Mouse (Mus musculus) intestine, embryonic 16.5 days (tissue): ENCODE measurements at regions not wholly inside any gene's neighbourhood (a gene's known extent, or its start where the extent isn't known, plus 50 kb on each side); places are given as distances from the start of the nearest gene placed in this dataset.

Source experiments
- ATAC-seq: fragments of 200-750 bp; cut with Nextera tagmentation; 2 replicates; pipeline ENCODE4 v1.8.0; 2017; ENCODE audit warnings: moderate TSS enrichment, moderate library complexity
- H3K27ac ChIP-seq: fragments of 300-500 bp; sonication (generic); 2 replicates; pipeline ENCODE4 v1.5.1; 2014; ENCODE audit warnings: mild to moderate bottlenecking, low read length
- H3K27me3 ChIP-seq: fragments of 300-500 bp; sonication (generic); replicated peaks from 2 replicates; pipeline ENCODE4 v1.6.1; 2014; ENCODE audit warnings: low read length, control low read depth, mixed read lengths; ENCODE audit not compliant: control insufficient read depth, insufficient read depth
- H3K36me3 ChIP-seq: fragments of 300-500 bp; sonication (generic); 2 replicates; pipeline ENCODE4 v1.6.1; 2014; ENCODE audit warnings: low read length, control low read depth; ENCODE audit not compliant: control insufficient read depth, insufficient read depth
- H3K4me1 ChIP-seq: fragments of 300-500 bp; sonication (generic); 2 replicates; pipeline ENCODE4 v1.6.1; 2014; ENCODE audit warnings: low read length, control low read depth, mixed read lengths; ENCODE audit not compliant: control insufficient read depth, insufficient read depth
- H3K4me2 ChIP-seq: fragments of 300-500 bp; sonication (generic); 2 replicates; pipeline ENCODE4 v1.6.1; 2014; ENCODE audit warnings: low read depth, low read length, control low read depth
- H3K4me3 ChIP-seq: fragments of 300-500 bp; sonication (generic); 2 replicates; pipeline ENCODE4 v1.5.1; 2014; ENCODE audit warnings: mild to moderate bottlenecking, low read length
- H3K9ac ChIP-seq: fragments of 300-500 bp; sonication (generic); 2 replicates; pipeline ENCODE4 v1.6.1; 2014; ENCODE audit warnings: low read depth, low read length
- H3K9me3 ChIP-seq: fragments of 300-500 bp; sonication (generic); 2 replicates; pipeline ENCODE4 v1.6.1; 2016; ENCODE audit warnings: low read length, control low read depth; ENCODE audit not compliant: control insufficient read depth
- WGBS: fragments of 180-500 bp; shearing (Covaris S2); extraction: QIAGEN DNeasy Blood & Tissue Kit; methylation state at CpG from one replicate; pipeline ENCODE4 v1.1.7; 2014; 5-methylcytosine and 5-hydroxymethylcytosine counted together

DNA sequence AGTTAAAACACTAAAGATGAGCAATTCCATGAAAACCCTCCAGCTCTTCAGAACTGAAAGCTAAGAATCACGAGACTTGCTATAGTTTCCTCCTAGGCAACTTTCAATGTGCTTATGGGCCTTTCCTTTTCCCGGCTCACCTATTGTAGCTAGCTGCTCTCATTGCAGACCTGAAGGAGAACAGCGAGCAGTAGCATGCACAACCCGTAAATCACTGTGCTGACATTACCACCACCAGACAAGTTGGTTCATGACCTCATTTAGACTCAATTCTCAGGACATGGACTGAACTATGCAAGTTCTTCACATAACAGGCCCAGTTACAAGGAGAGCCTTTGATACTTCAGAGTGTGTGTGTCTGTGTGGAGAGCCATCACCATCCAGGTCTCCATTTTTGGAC is 72.5 kb upstream of the Rbm19 start:
- 71% methylated on average over 4 of the region's 4 CpGs for WGBS
- H3K9ac ChIP-seq = no peak overlapping the region
- H3K27me3 ChIP-seq = no peaks in the 10 kb centered on the region
- no peak for ATAC-seq
- no peak overlapping the region for H3K4me2 ChIP-seq
- no peak overlapping the region for H3K27ac ChIP-seq
- no peaks in the 10 kb centered on the region for H3K9me3 ChIP-seq
- H3K4me3 ChIP-seq = no peak overlapping the region
- H3K4me1 ChIP-seq = no peaks in the 10 kb centered on the region
- no peaks in the 10 kb centered on the region for H3K36me3 ChIP-seq

DNA sequence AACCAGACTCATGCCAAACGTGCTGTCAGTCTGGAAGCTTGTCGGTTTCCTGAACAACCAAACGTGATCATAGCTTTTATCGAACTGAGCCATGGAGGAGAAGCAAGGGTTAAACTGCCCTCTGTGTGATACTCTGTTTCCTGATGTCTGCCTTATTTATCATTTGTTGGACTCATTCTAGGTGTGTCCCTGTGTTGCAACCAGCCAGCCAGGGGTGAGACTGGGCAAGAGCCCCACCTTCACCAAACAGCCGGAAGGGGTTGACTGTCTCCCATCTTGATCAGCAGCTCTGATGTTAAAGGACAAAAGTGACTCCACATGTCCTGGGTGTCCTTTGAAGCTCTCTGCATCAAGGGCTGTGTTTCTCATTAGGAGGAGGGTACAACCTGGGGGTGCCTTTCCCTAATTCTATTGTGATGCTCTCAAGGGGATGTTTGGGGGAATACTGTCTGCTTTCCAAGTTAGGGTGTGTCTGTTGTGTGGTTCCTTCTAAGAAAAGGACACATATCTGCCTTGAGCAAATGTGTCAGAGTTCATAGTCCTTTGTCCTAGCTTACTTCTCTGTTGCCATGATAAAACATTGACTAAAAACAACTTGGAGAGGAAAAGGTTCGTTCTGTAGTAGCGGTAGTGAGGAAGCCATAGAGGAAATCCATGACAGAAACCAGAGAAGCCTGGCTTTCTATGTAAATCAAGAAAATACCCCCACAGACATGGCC is 67.0 kb upstream of the Rbm19 start:
- Histone ChIP-seq H3K27ac (no peak overlapping the region), H3K36me3 (no peaks in the 10 kb centered on the region), H3K4me3 (no peak overlapping the region), H3K4me2 (no peak overlapping the region), H3K9me3 (no peaks in the 10 kb centered on the region), H3K9ac (no peak overlapping the region), H3K27me3 (no peaks in the 10 kb centered on the region), H3K4me1 (no peaks in the 10 kb centered on the region)
- ATAC-seq = no peak
- 76% methylated on average over 7 of the region's 7 CpGs for WGBS

DNA sequence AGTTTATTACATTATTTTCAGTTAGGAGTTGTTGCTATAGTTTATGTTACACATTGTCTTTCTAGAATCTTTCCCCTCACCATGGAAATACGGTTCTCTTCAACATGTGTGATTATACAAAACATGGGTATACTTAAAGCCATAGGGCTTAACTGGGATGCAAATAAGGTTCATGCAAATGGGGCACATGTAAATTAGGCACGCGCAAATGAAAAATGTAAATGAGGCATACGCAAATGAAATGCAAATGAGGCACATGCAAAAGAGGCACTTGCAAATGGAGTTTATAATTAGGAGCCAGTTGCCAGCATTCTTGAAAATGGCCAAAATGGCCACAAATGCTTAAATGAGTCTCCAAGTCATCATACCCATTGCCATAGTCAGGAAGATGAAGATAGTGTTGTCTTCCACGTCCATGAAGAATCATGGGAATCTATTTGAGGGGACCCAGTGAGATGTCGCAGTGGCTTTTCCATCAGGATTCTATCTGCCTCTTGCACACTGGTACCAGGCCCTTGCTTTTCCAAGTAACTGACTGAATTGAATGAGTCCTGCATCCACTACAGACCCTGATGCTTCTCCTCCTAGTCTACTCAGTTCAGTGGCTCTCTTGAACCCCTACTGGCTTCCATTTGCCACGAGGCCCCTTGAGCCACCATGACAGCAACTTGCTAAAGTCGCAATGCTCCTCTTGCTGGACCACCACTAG is 65.4 kb upstream of the Rbm19 start:
- no peaks in the 10 kb centered on the region for H3K27me3 ChIP-seq

DNA sequence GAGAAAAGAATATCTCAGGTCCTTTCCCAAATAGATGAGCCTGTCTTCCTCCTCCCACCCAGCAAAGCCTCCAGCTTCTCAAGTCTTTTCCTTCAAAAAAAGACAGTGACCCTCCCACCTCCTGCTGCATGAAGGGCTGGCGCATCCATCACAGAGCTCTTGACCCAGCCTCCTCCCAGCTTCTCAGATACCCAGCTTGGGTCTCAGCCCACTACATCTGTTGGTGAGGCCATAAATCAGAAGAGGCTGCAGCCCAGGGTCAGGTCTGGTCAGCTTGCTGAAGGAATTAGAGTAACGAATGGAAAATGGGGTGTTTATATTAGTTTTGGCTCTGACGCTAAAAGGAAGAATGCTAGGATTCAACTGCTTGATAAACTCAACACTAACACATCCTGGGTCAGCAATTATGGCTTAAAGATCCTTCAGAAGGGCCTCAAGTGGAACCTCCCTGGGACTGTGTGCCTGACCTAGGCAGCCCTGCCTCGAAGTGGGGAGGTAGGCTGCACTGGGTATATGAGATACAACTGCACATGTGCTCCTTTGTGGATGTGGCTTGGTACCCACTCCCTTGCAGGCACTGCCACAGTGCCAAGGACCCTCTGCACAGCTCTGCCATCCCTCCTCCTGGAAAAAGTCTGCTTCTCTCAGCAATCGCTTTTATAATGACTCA is 61.6 kb upstream of the Rbm19 start:
- no peak overlapping the region for H3K4me2 ChIP-seq
- H3K27me3 ChIP-seq = no peaks in the 10 kb centered on the region
- WGBS = 55% methylated on average over 5 of the region's 5 CpGs
- H3K9ac ChIP-seq = no peak overlapping the region
- H3K36me3 ChIP-seq = no peaks in the 10 kb centered on the region
- H3K4me3 ChIP-seq = no peak overlapping the region
- H3K4me1 ChIP-seq = no peaks in the 10 kb centered on the region
- ATAC-seq = no peak
- no peak overlapping the region for H3K27ac ChIP-seq
- no peaks in the 10 kb centered on the region for H3K9me3 ChIP-seq

More for the DNA sequence above, 65.4 kb upstream of the Rbm19 start:
- Histone ChIP-seq H3K9me3 (no peaks in the 10 kb centered on the region), H3K9ac (no peak overlapping the region), H3K27ac (no peak overlapping the region), H3K4me1 (no peaks in the 10 kb centered on the region), H3K4me3 (no peak overlapping the region), H3K36me3 (no peaks in the 10 kb centered on the region), H3K4me2 (no peak overlapping the region)
- 83% methylated on average over 8 of the region's 8 CpGs for WGBS
- no peak for ATAC-seq
